Mouse (Mus musculus): ENCODE results near the gene Gm16440.
"Not testable (repeated sequence)": the region's sequence is repeated elsewhere in the genome, so short reads cannot be mapped to it uniquely, and the experiment has no call there.

DNA sequence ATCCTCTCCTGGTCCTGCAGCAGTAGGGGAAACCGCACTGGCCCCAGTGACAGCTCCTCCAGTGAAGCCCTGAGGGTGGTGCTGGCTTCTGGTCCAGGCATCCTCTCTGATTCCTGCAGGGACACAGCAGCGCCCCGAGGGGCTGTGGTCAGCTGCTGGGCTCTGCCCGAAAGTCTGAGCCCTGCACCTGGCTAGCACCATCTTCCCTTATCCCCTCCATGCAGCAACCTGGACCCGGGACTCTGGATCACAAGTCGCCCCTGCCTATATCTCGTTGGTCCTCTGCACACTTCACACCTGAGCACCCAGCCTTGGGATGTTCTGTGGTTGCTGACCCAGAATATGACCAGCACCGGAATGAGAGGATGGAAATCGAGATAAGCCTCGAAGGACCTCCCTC lies 46.5 kb downstream of the Gm16440 start, which contains the start of gene Gm3618:
- not testable (repeated sequence) for TF ChIP-seq EP300, CTCF (IDR thresholded peaks at IDR 0.05; ENCODE audit: low read depth)

Data from liver, postnatal 0 days (tissue).